Mouse (Mus musculus): ENCODE data around the gene Olfr1123. TPM values are rescaled to one million over a fixed set of nuclear protein-coding genes. Genes with fewer than 3 reads are reported as not detected.

The Olfr1123 gene
- polyA plus RNA-seq (2014; fragmentation: Illumina TruSeq; extraction: RNeasy Lipid Tissue Mini Kit (QIAGEN cat#74804); ENCODE audit: low read depth, low replicate concordance) = not detected

DNA sequence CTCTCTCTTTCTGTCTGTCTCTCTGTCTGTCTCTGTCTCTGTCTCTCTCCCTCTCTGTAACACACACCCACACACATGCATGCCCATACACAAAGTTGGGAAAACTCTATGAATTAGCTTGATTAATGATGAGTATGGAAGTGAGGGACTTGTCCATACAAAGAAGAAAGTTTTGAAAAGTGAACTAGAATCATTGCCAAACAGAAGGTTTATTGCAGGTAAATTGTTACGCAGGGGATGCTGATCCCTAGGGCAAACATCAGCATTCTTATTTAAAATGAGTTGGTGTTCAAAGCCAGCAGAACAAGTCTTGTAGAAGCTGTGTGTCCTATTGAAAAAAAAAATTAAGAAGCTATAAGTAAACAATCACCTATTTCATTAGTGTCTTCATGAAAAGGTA is at the start of gene Olfr1123:
Gene Olfr1123 (plus strand): TSS at position 301 of the 400 bp plus-strand sequence.

GRCm38 (mm10) chr2:87369595-87369994 is 46.8 kb upstream of the Olfr1123 start, which contains the start of gene Olfr1121:
Olfr1121 (plus strand) TSS chr2:87369895.

GRCm38 (mm10) chr2:87385549-87385948 is 30.9 kb upstream of the Olfr1123 start, which contains the start of gene Olfr1122:
Olfr1122 (plus strand) TSS chr2:87385849.

DNA sequence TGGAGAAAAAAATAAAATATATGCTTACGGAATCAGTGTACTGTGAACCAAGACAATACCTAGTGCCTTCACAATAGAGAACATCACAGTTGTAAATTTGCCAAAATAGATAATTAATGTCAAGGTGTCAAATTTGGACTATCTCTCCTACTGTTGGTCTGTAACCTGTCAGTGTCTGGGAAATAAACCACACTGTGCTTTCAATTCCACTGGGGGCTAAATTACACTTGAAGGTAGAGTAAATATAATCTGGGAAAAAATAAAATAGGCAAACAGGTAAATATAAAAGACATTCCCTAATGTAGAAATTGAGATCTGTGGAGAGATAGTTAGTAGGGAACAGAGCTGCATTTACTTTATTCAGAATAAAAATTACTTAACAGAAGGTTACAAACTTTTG is 13.5 kb downstream of the Olfr1123 start, which contains the start of gene Olfr1124:
Gene Olfr1124 (plus strand): TSS at position 301 of the 400 bp plus-strand sequence.

DNA sequence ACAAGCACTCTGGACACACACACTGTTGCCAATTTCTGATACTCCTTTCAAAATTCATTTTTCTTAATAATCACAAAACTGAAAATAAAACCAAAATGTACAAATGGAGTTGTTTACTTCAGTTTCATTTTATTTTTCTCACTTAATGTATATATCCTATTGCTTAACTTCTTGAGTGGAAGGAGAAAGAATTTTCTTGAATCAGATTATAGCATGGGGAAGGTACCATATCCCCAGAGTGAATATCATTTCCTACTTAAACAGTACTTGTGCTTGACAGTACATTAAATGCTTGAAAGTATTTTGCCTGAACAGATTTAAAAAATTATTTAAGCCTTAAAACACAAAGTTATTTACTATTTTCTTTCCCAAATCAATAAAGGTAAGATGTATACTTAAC is 37.2 kb downstream of the Olfr1123 start, which contains the start of gene Olfr1126:
Gene Olfr1126 (plus strand): TSS at position 301 of the 400 bp plus-strand sequence.

Other genes starting within 250 kb of the Olfr1123 start
- not detected for gene Olfr1112, start 228.8 kb upstream of the Olfr1123 start, polyA plus RNA-seq (2014; fragmentation: Illumina TruSeq; extraction: RNeasy Lipid Tissue Mini Kit (QIAGEN cat#74804); ENCODE audit: low read depth, low replicate concordance)
- gene Olfr1113, start 207.7 kb upstream of the Olfr1123 start, polyA plus RNA-seq (2014; fragmentation: Illumina TruSeq; extraction: RNeasy Lipid Tissue Mini Kit (QIAGEN cat#74804); ENCODE audit: low read depth, low replicate concordance) = not detected
- gene Olfr1115, start 168.6 kb upstream of the Olfr1123 start, polyA plus RNA-seq (2014; fragmentation: Illumina TruSeq; extraction: RNeasy Lipid Tissue Mini Kit (QIAGEN cat#74804); ENCODE audit: low read depth, low replicate concordance) = not detected
- not detected for gene Olfr1116, start 149.1 kb upstream of the Olfr1123 start, polyA plus RNA-seq (2014; fragmentation: Illumina TruSeq; extraction: RNeasy Lipid Tissue Mini Kit (QIAGEN cat#74804); ENCODE audit: low read depth, low replicate concordance)
- not detected for gene Olfr1118, start 109.1 kb upstream of the Olfr1123 start, polyA plus RNA-seq (2014; fragmentation: Illumina TruSeq; extraction: RNeasy Lipid Tissue Mini Kit (QIAGEN cat#74804); ENCODE audit: low read depth, low replicate concordance)
- gene Olfr1120, start 61.8 kb upstream of the Olfr1123 start, polyA plus RNA-seq (2014; fragmentation: Illumina TruSeq; extraction: RNeasy Lipid Tissue Mini Kit (QIAGEN cat#74804); ENCODE audit: low read depth, low replicate concordance) = not detected
- gene Olfr1121, start 46.7 kb upstream of the Olfr1123 start, polyA plus RNA-seq (2014; fragmentation: Illumina TruSeq; extraction: RNeasy Lipid Tissue Mini Kit (QIAGEN cat#74804); ENCODE audit: low read depth, low replicate concordance) = not detected
- gene Olfr1122, start 30.8 kb upstream of the Olfr1123 start, polyA plus RNA-seq (2014; fragmentation: Illumina TruSeq; extraction: RNeasy Lipid Tissue Mini Kit (QIAGEN cat#74804); ENCODE audit: low read depth, low replicate concordance) = not detected
- not detected for gene Olfr1124, start 13.6 kb downstream of the Olfr1123 start, polyA plus RNA-seq (2014; fragmentation: Illumina TruSeq; extraction: RNeasy Lipid Tissue Mini Kit (QIAGEN cat#74804); ENCODE audit: low read depth, low replicate concordance)
- gene Olfr1126, start 37.3 kb downstream of the Olfr1123 start, polyA plus RNA-seq (2014; fragmentation: Illumina TruSeq; extraction: RNeasy Lipid Tissue Mini Kit (QIAGEN cat#74804); ENCODE audit: low read depth, low replicate concordance) = not detected
- gene Pramel7, start 80.5 kb downstream of the Olfr1123 start, polyA plus RNA-seq (2014; fragmentation: Illumina TruSeq; extraction: RNeasy Lipid Tissue Mini Kit (QIAGEN cat#74804); ENCODE audit: low read depth, low replicate concordance) = not detected
- not detected for gene Pramel6, start 89.9 kb downstream of the Olfr1123 start, polyA plus RNA-seq (2014; fragmentation: Illumina TruSeq; extraction: RNeasy Lipid Tissue Mini Kit (QIAGEN cat#74804); ENCODE audit: low read depth, low replicate concordance)
- not detected for gene Olfr153, start 115.2 kb downstream of the Olfr1123 start, polyA plus RNA-seq (2014; fragmentation: Illumina TruSeq; extraction: RNeasy Lipid Tissue Mini Kit (QIAGEN cat#74804); ENCODE audit: low read depth, low replicate concordance)
- not detected for gene Olfr1128, start 128.9 kb downstream of the Olfr1123 start, polyA plus RNA-seq (2014; fragmentation: Illumina TruSeq; extraction: RNeasy Lipid Tissue Mini Kit (QIAGEN cat#74804); ENCODE audit: low read depth, low replicate concordance)
- not detected for gene Olfr1129, start 157.3 kb downstream of the Olfr1123 start, polyA plus RNA-seq (2014; fragmentation: Illumina TruSeq; extraction: RNeasy Lipid Tissue Mini Kit (QIAGEN cat#74804); ENCODE audit: low read depth, low replicate concordance)
- not detected for gene Olfr1130, start 189.6 kb downstream of the Olfr1123 start, polyA plus RNA-seq (2014; fragmentation: Illumina TruSeq; extraction: RNeasy Lipid Tissue Mini Kit (QIAGEN cat#74804); ENCODE audit: low read depth, low replicate concordance)
- not detected for gene Olfr1131, start 210.5 kb downstream of the Olfr1123 start, polyA plus RNA-seq (2014; fragmentation: Illumina TruSeq; extraction: RNeasy Lipid Tissue Mini Kit (QIAGEN cat#74804); ENCODE audit: low read depth, low replicate concordance)
- gene Olfr1132, start 220.9 kb downstream of the Olfr1123 start, polyA plus RNA-seq (2014; fragmentation: Illumina TruSeq; extraction: RNeasy Lipid Tissue Mini Kit (QIAGEN cat#74804); ENCODE audit: low read depth, low replicate concordance) = not detected
- gene Olfr1133, start 230.7 kb downstream of the Olfr1123 start, polyA plus RNA-seq (2014; fragmentation: Illumina TruSeq; extraction: RNeasy Lipid Tissue Mini Kit (QIAGEN cat#74804); ENCODE audit: low read depth, low replicate concordance) = not detected
- not detected for gene Olfr1134, start 241.8 kb downstream of the Olfr1123 start, polyA plus RNA-seq (2014; fragmentation: Illumina TruSeq; extraction: RNeasy Lipid Tissue Mini Kit (QIAGEN cat#74804); ENCODE audit: low read depth, low replicate concordance)

Measured in heart, adult 10 weeks (tissue).